Mouse (Mus musculus) stomach, embryonic 15.5 days (tissue): ENCODE measurements around the gene Myo15. TPM values are rescaled to one million over a fixed set of nuclear protein-coding genes. Genes with fewer than 3 reads are reported as not detected.

ENCODE experiments used
- ATAC-seq: fragments of 200-750 bp; cut with Nextera tagmentation; 2 replicates; pipeline ENCODE4 v1.8.0; 2017; ENCODE audit warnings: low read depth, moderate number of reproducible peaks, moderate TSS enrichment; ENCODE audit not compliant: insufficient read depth, low FRiP score
- H3K27ac ChIP-seq: fragments of 300-500 bp; sonication (generic); 2 replicates; pipeline ENCODE4 v1.5.1; 2015; ENCODE audit warnings: mild to moderate bottlenecking, inconsistent platforms
- H3K27me3 ChIP-seq: fragments of 300-500 bp; sonication (generic); replicated peaks from 2 replicates; pipeline ENCODE4 v1.6.1; 2015; ENCODE audit warnings: inconsistent platforms
- H3K36me3 ChIP-seq: fragments of 300-500 bp; sonication (generic); 2 replicates; pipeline ENCODE4 v1.6.1; 2015; ENCODE audit warnings: inconsistent platforms
- H3K4me1 ChIP-seq: fragments of 300-500 bp; sonication (generic); 2 replicates; pipeline ENCODE4 v1.6.1; 2015; ENCODE audit warnings: inconsistent platforms
- H3K4me2 ChIP-seq: fragments of 300-500 bp; sonication (generic); 2 replicates; pipeline ENCODE4 v1.6.1; 2015; ENCODE audit warnings: mild to moderate bottlenecking, inconsistent platforms
- H3K4me3 ChIP-seq: fragments of 300-500 bp; sonication (generic); replicated peaks from 2 replicates; pipeline ENCODE4 v1.5.1; 2015; ENCODE audit warnings: inconsistent platforms
- H3K9ac ChIP-seq: fragments of 300-500 bp; sonication (generic); 2 replicates; pipeline ENCODE4 v1.6.1; 2015; ENCODE audit warnings: inconsistent platforms
- H3K9me3 ChIP-seq: fragments of 300-500 bp; sonication (generic); 2 replicates; pipeline ENCODE4 v1.6.1; 2016; ENCODE audit warnings: inconsistent platforms
- WGBS: fragments of 180-500 bp; shearing (Covaris S2); methylation state at CpG from one replicate; pipeline ENCODE4 v1.1.7; 2015; 5-methylcytosine and 5-hydroxymethylcytosine counted together
- polyA plus RNA-seq: library from polyadenylated mRNA; unstranded; fragments of >200 nt; fragmentation: Nextera tagmentation; extraction: Ambion mirVana; gene quantifications from 2 replicates; pipeline ENCODE4 v1.2.1, GENCODE M21; 2015

Myo15 gene
- polyA plus RNA-seq, 1 experiment from 2014 or later = 0.12 TPM

- no peaks in the 10 kb centered on the region for H3K36me3 ChIP-seq
- H3K27ac ChIP-seq = no peak overlapping the region
- ATAC-seq = peak; percentile 64
- WGBS = 4% methylated on average over 11 of the region's 11 CpGs
- H3K4me3 ChIP-seq = peak overlapping the region; percentile 35
- H3K4me1 ChIP-seq = peaks cover 10% of the 10 kb centered on the region
- peak overlapping the region; percentile 77 for H3K4me2 ChIP-seq
- no peak overlapping the region for H3K9ac ChIP-seq
- no peaks in the 10 kb centered on the region for H3K27me3 ChIP-seq
- H3K9me3 ChIP-seq = no peaks in the 10 kb centered on the region
Measured at GRCm38 (mm10) chr11:60508950-60509349, 39.8 kb downstream of the Myo15 start.

GRCm38 (mm10) chr11:60509500-60509899, 40.4 kb downstream of the Myo15 start:
- Histone ChIP-seq H3K4me1 (peaks cover 10% of the 10 kb centered on the region), H3K36me3 (no peaks in the 10 kb centered on the region), H3K9me3 (no peaks in the 10 kb centered on the region), H3K4me2 (peak overlapping the region; percentile 77), H3K27me3 (no peaks in the 10 kb centered on the region), H3K9ac (peak overlapping the region; percentile 12; the same call in 1 of the 2 replicates), H3K27ac (no peak overlapping the region), H3K4me3 (peak overlapping the region; percentile 35)
- WGBS = 1% methylated on average over 25 of the region's 25 CpGs
- peak; percentile 71; the same call in 1 of the 2 replicates for ATAC-seq

- Histone ChIP-seq H3K4me3 (no peak overlapping the region), H3K9ac (no peak overlapping the region), H3K27me3 (no peaks in the 10 kb centered on the region), H3K4me1 (peaks cover 10% of the 10 kb centered on the region), H3K4me2 (no peak overlapping the region), H3K36me3 (no peaks in the 10 kb centered on the region), H3K9me3 (no peaks in the 10 kb centered on the region), H3K27ac (no peak overlapping the region)
- 76% methylated on average over 1 of the region's 1 CpGs for WGBS
- no peak for ATAC-seq
Measured at GRCm38 (mm10) chr11:60511893-60512292, 42.8 kb downstream of the Myo15 start.

- no peaks in the 10 kb centered on the region for H3K36me3 ChIP-seq
- ATAC-seq = no peak
- no peak overlapping the region for H3K4me3 ChIP-seq
- H3K4me1 ChIP-seq = peaks cover 10% of the 10 kb centered on the region
- no peak overlapping the region for H3K4me2 ChIP-seq
- no peak overlapping the region for H3K27ac ChIP-seq
- H3K9me3 ChIP-seq = no peaks in the 10 kb centered on the region
- no peak overlapping the region for H3K9ac ChIP-seq
- WGBS = 76% methylated on average over 2 of the region's 2 CpGs
- H3K27me3 ChIP-seq = no peaks in the 10 kb centered on the region
Measured at GRCm38 (mm10) chr11:60512520-60512919, 43.4 kb downstream of the Myo15 start.

GRCm38 (mm10) chr11:60514941-60515340, 45.8 kb downstream of the Myo15 start:
- H3K4me1 ChIP-seq = no peaks in the 10 kb centered on the region
- H3K27me3 ChIP-seq = no peaks in the 10 kb centered on the region
- H3K4me3 ChIP-seq = no peak overlapping the region
- no peak overlapping the region for H3K27ac ChIP-seq
- no peak overlapping the region for H3K9ac ChIP-seq
- 53% methylated on average over 2 of the region's 2 CpGs for WGBS
- ATAC-seq = no peak
- H3K36me3 ChIP-seq = no peaks in the 10 kb centered on the region
- no peaks in the 10 kb centered on the region for H3K9me3 ChIP-seq
- H3K4me2 ChIP-seq = no peak overlapping the region

GRCm38 (mm10) chr11:60518305-60518704, 49.2 kb downstream of the Myo15 start:
- Histone ChIP-seq H3K4me2 (no peak overlapping the region), H3K4me3 (no peak overlapping the region), H3K27ac (no peak overlapping the region), H3K9ac (no peak overlapping the region), H3K27me3 (no peaks in the 10 kb centered on the region), H3K9me3 (no peaks in the 10 kb centered on the region), H3K36me3 (no peaks in the 10 kb centered on the region), H3K4me1 (no peaks in the 10 kb centered on the region)
- whole genome bisulfite sequencing = 76% methylated on average over 4 of the region's 4 CpGs
- no peak for ATAC-seq

GRCm38 (mm10) chr11:60522027-60522426, 52.9 kb downstream of the Myo15 start:
- ATAC-seq = no peak
- Histone ChIP-seq H3K9ac (no peak overlapping the region), H3K27ac (no peak overlapping the region), H3K4me3 (no peak overlapping the region), H3K9me3 (no peaks in the 10 kb centered on the region), H3K36me3 (no peaks in the 10 kb centered on the region), H3K4me1 (no peaks in the 10 kb centered on the region), H3K27me3 (no peaks in the 10 kb centered on the region), H3K4me2 (no peak overlapping the region)
- 73% methylated on average over 5 of the region's 5 CpGs for WGBS

GRCm38 (mm10) chr11:60522661-60523365, 53.7 kb downstream of the Myo15 start:
- Histone ChIP-seq H3K4me3 (no peak overlapping the region), H3K36me3 (no peaks in the 10 kb centered on the region), H3K27ac (no peak overlapping the region), H3K4me2 (no peak overlapping the region), H3K9ac (no peak overlapping the region), H3K4me1 (no peaks in the 10 kb centered on the region), H3K27me3 (no peaks in the 10 kb centered on the region), H3K9me3 (no peaks in the 10 kb centered on the region)
- WGBS = 89% methylated on average over 6 of the region's 6 CpGs
- ATAC-seq = no peak

GRCm38 (mm10) chr11:60526461-60526860, 57.3 kb downstream of the Myo15 start:
- WGBS = 77% methylated on average over 4 of the region's 4 CpGs
- H3K27ac ChIP-seq = no peak overlapping the region

GRCm38 (mm10) chr11:60535676-60536075, 66.5 kb downstream of the Myo15 start:
- WGBS = 83% methylated on average over 2 of the region's 2 CpGs
- Histone ChIP-seq H3K4me3 (no peak overlapping the region), H3K9me3 (no peaks in the 10 kb centered on the region), H3K27ac (no peak overlapping the region), H3K36me3 (no peaks in the 10 kb centered on the region), H3K27me3 (no peaks in the 10 kb centered on the region), H3K4me2 (peak overlapping the region; percentile 61; the same call in 1 of the 2 replicates), H3K9ac (no peak overlapping the region), H3K4me1 (peaks cover 13% of the 10 kb centered on the region)
- ATAC-seq = no peak

More at GRCm38 (mm10) chr11:60526461-60526860, 57.3 kb downstream of the Myo15 start:
- Histone ChIP-seq H3K36me3 (no peaks in the 10 kb centered on the region), H3K27me3 (no peaks in the 10 kb centered on the region), H3K4me2 (no peak overlapping the region), H3K4me3 (no peak overlapping the region), H3K9ac (no peak overlapping the region), H3K9me3 (no peaks in the 10 kb centered on the region), H3K4me1 (no peaks in the 10 kb centered on the region)
- ATAC-seq = no peak

- no peaks in the 10 kb centered on the region for H3K36me3 ChIP-seq
- peak within 1 kb of the TSS; percentile 61 for H3K4me2 ChIP-seq
- 22% methylated on average over 9 of the region's 9 CpGs for WGBS
- peak within 1 kb of the TSS; percentile 25 for H3K9ac ChIP-seq
- no peak for ATAC-seq
- H3K27ac ChIP-seq = peak within 1 kb of the TSS; percentile 99
- H3K27me3 ChIP-seq = no peaks in the 10 kb centered on the region
- peaks cover 18% of the 10 kb centered on the region for H3K4me1 ChIP-seq
- no peaks in the 10 kb centered on the region for H3K9me3 ChIP-seq
- H3K4me3 ChIP-seq = peak within 1 kb of the TSS; percentile 87
Measured at GRCm38 (mm10) chr11:60536180-60536858, 67.2 kb downstream of the Myo15 start, which contains the start of gene Alkbh5. Alkbh5 (plus strand) TSS chr11:60536381.

GRCm38 (mm10) chr11:60536859-60537467, 67.8 kb downstream of the Myo15 start:
- under 1% methylated on average over 37 of the region's 37 CpGs for WGBS
- Histone ChIP-seq H3K9ac (peak overlapping the region; percentile 25), H3K27me3 (no peaks in the 10 kb centered on the region), H3K4me3 (peak overlapping the region; percentile 87), H3K4me1 (peaks cover 23% of the 10 kb centered on the region), H3K36me3 (no peaks in the 10 kb centered on the region), H3K9me3 (no peaks in the 10 kb centered on the region), H3K27ac (peak overlapping the region; percentile 99), H3K4me2 (peak overlapping the region; percentile 61)
- peak; percentile 78 for ATAC-seq
